In the genomic region with DNA sequence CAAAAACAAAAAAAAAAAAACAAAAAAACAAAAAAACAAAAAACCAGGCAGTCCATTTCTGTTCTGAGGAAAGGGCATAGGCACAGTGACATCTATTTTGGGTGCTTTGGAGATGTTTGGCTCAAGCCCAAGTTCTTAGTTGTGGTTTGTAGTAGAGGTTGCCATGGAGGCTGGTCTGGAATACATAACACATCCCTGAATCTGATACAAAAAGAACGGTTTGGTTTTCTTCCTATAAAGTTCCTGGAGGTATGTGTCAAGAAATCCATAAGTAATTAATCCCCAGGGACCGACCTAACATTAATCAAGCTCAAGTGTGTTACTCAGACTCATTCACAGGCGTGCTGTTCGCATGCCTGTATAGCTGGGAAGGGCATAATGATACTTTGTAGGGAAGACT, we compare ENCODE assay signal across 11 mouse cellular contexts.
DNase-seq lines count a peak whose midpoint lies in the region; ATAC-seq and TF ChIP-seq lines count a peak whose summit lies in the region.
"Had no signal": no experiment of that assay in that cellular context is flagged by ENCODE, and none has a peak within 500 bp of the region (broad histone marks: within the 10 kb centered on the region; RNA-seq: fewer than 3 reads in every experiment).

No protein-coding gene starts in this region.

- TF ChIP-seq CTCF in brain, embryonic 14.5 days (IDR thresholded peaks at IDR 0.05; ENCODE audit: borderline replicate concordance, extremely low read depth, insufficient read depth, insufficient read length), result no peak

- no peaks in the 10 kb centered on the region for H3K9me3 ChIP-seq in hindbrain, embryonic 11.5 days (ENCODE audit: control insufficient read depth, low read length)
- no peaks in the 10 kb centered on the region for H3K9me3 ChIP-seq in hindbrain, embryonic 13.5 days
- H3K9me3 ChIP-seq in midbrain, embryonic 14.5 days (ENCODE audit: control insufficient read depth, low read length), result no peaks in the 10 kb centered on the region
- H3K9me3 ChIP-seq in midbrain, embryonic 16.5 days (replicated peaks; ENCODE audit: control insufficient read depth, low read length, poor library complexity, severe bottlenecking), result no peaks in the 10 kb centered on the region
- H3K9me3 ChIP-seq: limb, embryonic 12.5 days had no signal

- no peaks in the 10 kb centered on the region for H3K4me1 ChIP-seq in hindbrain, embryonic 11.5 days (replicated peaks; ENCODE audit: control insufficient read depth, insufficient read depth, low read length)
- H3K4me1 ChIP-seq in hindbrain, embryonic 13.5 days (replicated peaks), result 0 out of 2 replicates have a peak, but pooled peaks cover 4% of the 10 kb centered on the region
- H3K4me1 ChIP-seq in midbrain, embryonic 14.5 days (ENCODE audit: control insufficient read depth, insufficient read depth, low read length), result no peaks in the 10 kb centered on the region
- no peaks in the 10 kb centered on the region for H3K4me1 ChIP-seq in midbrain, embryonic 16.5 days (ENCODE audit: control insufficient read depth, insufficient read depth, low read length)

- H3K79me2 ChIP-seq in myocyte (ENCODE audit: control insufficient read depth, insufficient read depth), result no peaks in the 10 kb centered on the region

- no peak for TF ChIP-seq POLR2A in brain, embryonic 14.5 days (IDR thresholded peaks at IDR 0.05; ENCODE audit: borderline replicate concordance, extremely low read depth, insufficient read depth, insufficient read length, poor library complexity, severe bottlenecking)
- TF ChIP-seq POLR2A in myocyte (IDR thresholded peaks at IDR 0.05; ENCODE audit: insufficient read length, low read depth), result no peak

- ATAC-seq in hindbrain, embryonic 11.5 days (ENCODE audit: low FRiP score), result no peak
- no peak for ATAC-seq in hindbrain, embryonic 13.5 days (ENCODE audit: low FRiP score)
- no peak for ATAC-seq in midbrain, embryonic 14.5 days (ENCODE audit: low FRiP score, low TSS enrichment)
- no peak for ATAC-seq in midbrain, embryonic 16.5 days
- ATAC-seq: intestine, postnatal 0 days had no signal

- peak; percentile 21 for DNase-seq in hindbrain, embryonic 11.5 days (ENCODE audit: low spot score)
- peak; percentile 35 for DNase-seq in midbrain, embryonic 14.5 days
- DNase-seq in brain, embryonic 14.5 days (ENCODE audit: low read depth), result peak; percentile 66
- no peak for DNase-seq in cerebellum, postnatal 10 days
- DNase-seq: cerebellum, adult 9-11 months had no signal

- WGBS in hindbrain, embryonic 11.5 days, result 73% methylated on average over 4 of the region's 4 CpGs
- 38% methylated on average over 4 of the region's 4 CpGs for WGBS in hindbrain, embryonic 13.5 days
- 65% methylated on average over 4 of the region's 4 CpGs for WGBS in midbrain, embryonic 14.5 days
- 69% methylated on average over 4 of the region's 4 CpGs for WGBS in midbrain, embryonic 16.5 days

- H3K27ac ChIP-seq in hindbrain, embryonic 11.5 days (ENCODE audit: low read depth, low read length), result no peak overlapping the region
- no peak overlapping the region for H3K27ac ChIP-seq in hindbrain, embryonic 13.5 days
- H3K27ac ChIP-seq in midbrain, embryonic 14.5 days (replicated peaks; ENCODE audit: low read depth, low read length), result no peak overlapping the region
- H3K27ac ChIP-seq in midbrain, embryonic 16.5 days (ENCODE audit: low read length), result no peak overlapping the region
- H3K27ac ChIP-seq: limb, embryonic 12.5 days; macrophage had no signal

- no peaks in the 10 kb centered on the region for H3K36me3 ChIP-seq in hindbrain, embryonic 11.5 days (ENCODE audit: control insufficient read depth, insufficient read depth, low read length)
- no peaks in the 10 kb centered on the region for H3K36me3 ChIP-seq in hindbrain, embryonic 13.5 days
- no peaks in the 10 kb centered on the region for H3K36me3 ChIP-seq in midbrain, embryonic 14.5 days (ENCODE audit: control insufficient read depth, insufficient read depth, low read length)
- no peaks in the 10 kb centered on the region for H3K36me3 ChIP-seq in midbrain, embryonic 16.5 days (ENCODE audit: control insufficient read depth, insufficient read depth, low read length)
- no peaks in the 10 kb centered on the region for H3K36me3 ChIP-seq in myocyte (ENCODE audit: control insufficient read depth, insufficient read depth)
- H3K36me3 ChIP-seq: limb, embryonic 12.5 days had no signal

- H3K4me2 ChIP-seq in hindbrain, embryonic 11.5 days (replicated peaks; ENCODE audit: low read depth, low read length), result no peak overlapping the region
- H3K4me2 ChIP-seq in hindbrain, embryonic 13.5 days, result no peak overlapping the region
- H3K4me2 ChIP-seq in midbrain, embryonic 14.5 days (ENCODE audit: low read length), result no peak overlapping the region
- H3K4me2 ChIP-seq in midbrain, embryonic 16.5 days (ENCODE audit: low read length), result no peak overlapping the region
- H3K4me2 ChIP-seq in myocyte (ENCODE audit: low read depth), result peak overlapping the region; percentile 25
- H3K4me2 ChIP-seq: limb, embryonic 12.5 days had no signal

- H3K4me3 ChIP-seq in hindbrain, embryonic 11.5 days (ENCODE audit: low read depth, low read length), result no peak overlapping the region
- H3K4me3 ChIP-seq in hindbrain, embryonic 13.5 days, result no peak overlapping the region
- no peak overlapping the region for H3K4me3 ChIP-seq in midbrain, embryonic 14.5 days (replicated peaks; ENCODE audit: low read depth, low read length)
- no peak overlapping the region for H3K4me3 ChIP-seq in midbrain, embryonic 16.5 days (ENCODE audit: low read depth, low read length)
- H3K4me3 ChIP-seq in myocyte, result no peak overlapping the region
- H3K4me3 ChIP-seq: limb, embryonic 12.5 days had no signal

- no peak overlapping the region for H3K9ac ChIP-seq in hindbrain, embryonic 11.5 days (ENCODE audit: low read depth, low read length)
- no peak overlapping the region for H3K9ac ChIP-seq in hindbrain, embryonic 13.5 days
- H3K9ac ChIP-seq in midbrain, embryonic 14.5 days (replicated peaks; ENCODE audit: low read length), result no peak overlapping the region
- no peak overlapping the region for H3K9ac ChIP-seq in midbrain, embryonic 16.5 days (ENCODE audit: low read depth, low read length)
- H3K9ac ChIP-seq: limb, embryonic 12.5 days had no signal

- H3K27me3 ChIP-seq in hindbrain, embryonic 11.5 days (ENCODE audit: control insufficient read depth, insufficient read depth, low read length), result no peaks in the 10 kb centered on the region
- H3K27me3 ChIP-seq in hindbrain, embryonic 13.5 days, result no peaks in the 10 kb centered on the region
- no peaks in the 10 kb centered on the region for H3K27me3 ChIP-seq in midbrain, embryonic 14.5 days (ENCODE audit: control insufficient read depth, insufficient read depth, low read length)
- H3K27me3 ChIP-seq in midbrain, embryonic 16.5 days (ENCODE audit: control insufficient read depth, insufficient read depth, low read depth, low read length), result no peaks in the 10 kb centered on the region
- H3K27me3 ChIP-seq in myocyte (ENCODE audit: control insufficient read depth, insufficient read depth, insufficient read length), result no peaks in the 10 kb centered on the region
- H3K27me3 ChIP-seq: limb, embryonic 12.5 days had no signal

- no peak overlapping the region for H3ac ChIP-seq in myocyte (ENCODE audit: control insufficient read depth, insufficient read length)

TF ChIP-seq in myocyte, 11 proteins besides CTCF, POLR2A, EP300 and RAD21:
- TF ChIP-seq MAX (IDR thresholded peaks at IDR 0.05; ENCODE audit: low read depth) (no peak), CEBPB (IDR thresholded peaks at IDR 0.05; ENCODE audit: insufficient read depth, poor library complexity, severe bottlenecking) (no peak), USF1 (IDR thresholded peaks at IDR 0.05; ENCODE audit: low read depth) (no peak), TCF12 (IDR thresholded peaks at IDR 0.05; ENCODE audit: insufficient read depth, poor library complexity, severe bottlenecking) (no peak), MYOG (IDR thresholded peaks at IDR 0.05; ENCODE audit: control insufficient read depth in 1 of 3, insufficient read depth in 1 of 3, insufficient read length in 2 of 3, low read depth in 2 of 3) (no peak), E2F4 (IDR thresholded peaks at IDR 0.05; ENCODE audit: insufficient read depth) (no peak), POLR2AphosphoS2 (IDR thresholded peaks at IDR 0.05; ENCODE audit: insufficient read length, low read depth) (no peak), MYOD1 (IDR thresholded peaks at IDR 0.05; ENCODE audit: control insufficient read depth in 1 of 3, insufficient read length in 2 of 3, low read depth in 2 of 3) (no peak), TCF3 (IDR thresholded peaks at IDR 0.05; ENCODE audit: insufficient read length, low read depth) (no peak), SRF (IDR thresholded peaks at IDR 0.05; ENCODE audit: control insufficient read depth, insufficient read length, low read depth) (no peak), REST (IDR thresholded peaks at IDR 0.05; ENCODE audit: insufficient read depth, insufficient read length) (no peak)

Comparison
In these comparisons a context has a peak if more than half of its experiments do, and no peak if none do; other contexts are left out.
1. DNase-seq: peak in hindbrain, embryonic 11.5 days (single experiment), midbrain, embryonic 14.5 days (single experiment) and brain, embryonic 14.5 days (single experiment); none in cerebellum, postnatal 10 days (0 of 2).